Mouse (Mus musculus): ENCODE results near the gene Olfr1037. TPM values are rescaled to one million over a fixed set of nuclear protein-coding genes. Genes with fewer than 3 reads are reported as not detected.

Gene Olfr1037
- not detected in 2 replicates for polyA plus RNA-seq (2012; rRNA removed)

DNA sequence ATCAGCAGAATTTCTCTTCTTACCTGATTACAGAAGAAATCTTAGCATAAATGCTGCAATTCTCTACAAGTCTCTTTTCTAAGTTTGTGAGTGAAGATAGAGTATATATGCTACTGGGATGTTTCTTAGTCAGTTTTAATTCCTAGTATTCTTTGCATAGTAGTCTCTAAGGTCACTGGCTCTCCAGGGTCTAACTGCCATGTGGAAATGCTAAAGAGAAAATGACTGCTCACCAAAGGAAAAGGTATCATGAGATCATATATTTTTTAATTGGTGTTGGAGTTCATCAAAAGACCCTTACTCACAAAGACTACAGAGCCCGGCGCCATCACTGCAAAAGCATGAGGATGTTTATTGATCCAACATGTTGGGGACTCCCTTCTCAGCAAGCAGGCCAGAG, at the start of gene Olfr1037:
Olfr1037 (minus strand) TSS at position 101 of the 400 bp plus-strand sequence.

DNA sequence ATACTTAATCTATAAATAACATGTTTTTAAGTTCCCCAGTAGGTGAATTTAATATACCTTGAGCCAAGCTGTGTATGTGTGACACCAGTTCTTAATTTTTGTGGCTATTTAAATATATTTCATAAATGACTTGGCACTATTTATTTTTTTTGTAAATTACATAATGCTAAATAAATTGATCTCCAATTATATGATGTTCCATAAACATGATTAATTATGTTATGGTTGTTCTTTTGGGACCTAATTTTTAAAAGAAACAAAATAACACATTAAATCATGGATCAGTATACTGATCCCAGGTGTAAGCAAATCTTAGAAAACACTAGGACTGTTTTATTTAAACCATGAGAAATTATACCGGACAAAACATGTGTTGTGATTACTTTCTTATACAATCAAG, 48.6 kb upstream of the Olfr1037 start, which contains the start of gene Olfr1039:
Olfr1039 (minus strand) TSS at position 101 of the 400 bp plus-strand sequence.

DNA sequence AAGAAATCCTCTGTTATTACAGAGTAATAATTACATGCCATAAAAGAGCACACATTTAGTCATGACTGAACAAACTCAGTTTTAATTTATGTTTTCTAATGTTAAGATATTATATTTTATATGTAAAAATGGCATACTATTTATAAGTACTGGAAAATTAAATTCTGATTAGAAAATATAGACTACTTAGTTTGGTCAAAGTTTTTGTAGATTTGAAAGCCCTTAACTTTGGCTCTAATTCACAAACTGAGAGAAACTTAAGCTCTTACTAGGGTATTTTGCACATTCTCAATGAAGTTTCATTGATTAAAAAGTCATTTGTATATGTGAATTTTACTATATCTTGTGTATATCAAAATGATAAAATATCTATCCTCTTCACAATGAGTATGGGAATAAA, 13.5 kb downstream of the Olfr1037 start, which contains the start of gene Olfr1036:
Olfr1036 (plus strand) TSS at position 301 of the 400 bp plus-strand sequence.

DNA sequence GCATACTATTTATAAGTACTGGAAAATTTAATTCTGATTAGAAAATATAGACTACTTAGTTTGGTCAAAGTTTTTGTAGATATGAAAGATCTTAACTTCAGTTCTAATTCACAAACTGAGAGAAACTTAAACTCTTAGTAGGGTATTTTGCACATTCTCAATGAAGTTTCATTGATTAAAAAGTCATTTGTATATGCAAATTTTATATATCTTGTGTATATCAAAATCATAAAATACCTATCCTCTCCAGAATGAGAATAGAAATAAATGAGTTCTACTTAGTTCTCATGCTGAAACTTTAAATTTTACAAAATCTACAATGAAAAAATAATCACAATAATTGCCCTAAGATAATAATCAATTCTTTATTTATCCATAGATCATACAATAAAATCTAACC, 41.6 kb downstream of the Olfr1037 start, which contains the start of gene Olfr1034:
Olfr1034 (plus strand) TSS at position 301 of the 400 bp plus-strand sequence.

Other genes with a start within 250 kb of the Olfr1037 start
- gene Olfr1019, start 241.9 kb downstream of the Olfr1037 start, polyA plus RNA-seq (2012; rRNA removed): not detected in 2 replicates
- gene Olfr1020, start 240.4 kb downstream of the Olfr1037 start, polyA plus RNA-seq (2012; rRNA removed): not detected in 2 replicates
- gene Olfr1022, start 218.8 kb downstream of the Olfr1037 start, polyA plus RNA-seq (2012; rRNA removed): not detected in 2 replicates
- gene Olfr1023, start 201.7 kb downstream of the Olfr1037 start, polyA plus RNA-seq (2012; rRNA removed): not detected in 2 replicates
- gene Olfr1024, start 182.3 kb downstream of the Olfr1037 start, polyA plus RNA-seq (2012; rRNA removed): not detected in 2 replicates
- not detected in 2 replicates for gene Olfr1025-ps1, start 172.2 kb downstream of the Olfr1037 start, polyA plus RNA-seq (2012; rRNA removed)
- gene Olfr1026, start 165.8 kb downstream of the Olfr1037 start, polyA plus RNA-seq (2012; rRNA removed): not detected in 2 replicates
- not detected in 2 replicates for gene Olfr1028, start 136.9 kb downstream of the Olfr1037 start, polyA plus RNA-seq (2012; rRNA removed)
- gene Olfr1029, start 113.5 kb downstream of the Olfr1037 start, polyA plus RNA-seq (2012; rRNA removed): not detected in 2 replicates
- gene Olfr1030, start 108.1 kb downstream of the Olfr1037 start, polyA plus RNA-seq (2012; rRNA removed): not detected in 2 replicates
- gene Olfr1031, start 97.1 kb downstream of the Olfr1037 start, polyA plus RNA-seq (2012; rRNA removed): not detected in 2 replicates
- not detected in 2 replicates for gene Olfr1032, start 81.8 kb downstream of the Olfr1037 start, polyA plus RNA-seq (2012; rRNA removed)
- 0.34 and 0.35 TPM in 2 replicates for gene Olfr1033, start 66.8 kb downstream of the Olfr1037 start, polyA plus RNA-seq (2012; rRNA removed)
- gene Olfr1034, start 41.5 kb downstream of the Olfr1037 start, polyA plus RNA-seq (2012; rRNA removed): 0.03 and 0.04 TPM in 2 replicates
- gene Olfr1036, start 13.4 kb downstream of the Olfr1037 start, polyA plus RNA-seq (2012; rRNA removed): not detected in 2 replicates
- not detected in 2 replicates for gene Olfr1039, start 48.5 kb upstream of the Olfr1037 start, polyA plus RNA-seq (2012; rRNA removed)
- not detected in 2 replicates for gene Olfr1040, start 59.3 kb upstream of the Olfr1037 start, polyA plus RNA-seq (2012; rRNA removed)
- gene Olfr1042, start 74.5 kb upstream of the Olfr1037 start, polyA plus RNA-seq (2012; rRNA removed): not detected in 2 replicates
- not detected in 2 replicates for gene Olfr1043, start 80.1 kb upstream of the Olfr1037 start, polyA plus RNA-seq (2012; rRNA removed)
- not detected in 2 replicates for gene Olfr1044, start 90.4 kb upstream of the Olfr1037 start, polyA plus RNA-seq (2012; rRNA removed)
- not detected in 2 replicates for gene Olfr52, start 98.3 kb upstream of the Olfr1037 start, polyA plus RNA-seq (2012; rRNA removed)
- not detected in 2 replicates for gene Olfr1045, start 115.6 kb upstream of the Olfr1037 start, polyA plus RNA-seq (2012; rRNA removed)
- not detected in 2 replicates for gene Olfr1046, start 131.9 kb upstream of the Olfr1037 start, polyA plus RNA-seq (2012; rRNA removed)
- gene Olfr1047, start 144.0 kb upstream of the Olfr1037 start, polyA plus RNA-seq (2012; rRNA removed): not detected in 2 replicates
- not detected in 2 replicates for gene Olfr1048, start 152.9 kb upstream of the Olfr1037 start, polyA plus RNA-seq (2012; rRNA removed)
- gene Olfr1049, start 170.9 kb upstream of the Olfr1037 start, polyA plus RNA-seq (2012; rRNA removed): not detected in 2 replicates
- gene Olfr1051, start 191.7 kb upstream of the Olfr1037 start, polyA plus RNA-seq (2012; rRNA removed): not detected in 2 replicates
- gene Olfr1052, start 205.1 kb upstream of the Olfr1037 start, polyA plus RNA-seq (2012; rRNA removed): not detected in 2 replicates
- not detected in 2 replicates for gene Olfr1053, start 227.9 kb upstream of the Olfr1037 start, polyA plus RNA-seq (2012; rRNA removed)
- gene Olfr1054, start 248.0 kb upstream of the Olfr1037 start, polyA plus RNA-seq (2012; rRNA removed): not detected in 2 replicates

Data from central nervous system, embryonic 18 days (tissue).